Mouse (Mus musculus) limb, embryonic 13.5 days (tissue): ENCODE data around the gene Tbc1d20. TPM values are rescaled to one million over a fixed set of nuclear protein-coding genes. Genes with fewer than 3 reads are reported as not detected.
"Not testable (repeated sequence)": the region's sequence is repeated elsewhere in the genome, so short reads cannot be mapped to it uniquely, and the experiment has no call there.

ENCODE experiments used
- ATAC-seq: fragments of 200-750 bp; cut with Nextera tagmentation; 2 replicates; pipeline ENCODE4 v1.8.0; 2017; ENCODE audit warnings: low read depth, moderate number of reproducible peaks, moderate TSS enrichment; ENCODE audit not compliant: low FRiP score
- H3K27ac ChIP-seq: fragments of 300-500 bp; sonication (generic); 2 replicates; pipeline ENCODE4 v1.5.1; 2015; ENCODE audit warnings: inconsistent platforms, mild to moderate bottlenecking, moderate library complexity
- H3K27me3 ChIP-seq: fragments of 300-500 bp; sonication (generic); 2 replicates; pipeline ENCODE4 v1.6.1; 2015; ENCODE audit warnings: mild to moderate bottlenecking, inconsistent platforms
- H3K36me3 ChIP-seq: fragments of 300-500 bp; sonication (generic); 2 replicates; pipeline ENCODE4 v1.6.1; 2015; ENCODE audit warnings: inconsistent platforms, mild to moderate bottlenecking, moderate library complexity
- H3K4me1 ChIP-seq: fragments of 300-500 bp; sonication (generic); 2 replicates; pipeline ENCODE4 v1.6.1; 2015; ENCODE audit warnings: inconsistent platforms
- H3K4me2 ChIP-seq: fragments of 300-500 bp; sonication (generic); replicated peaks from 2 replicates; pipeline ENCODE4 v1.6.1; 2015; ENCODE audit warnings: inconsistent platforms, mild to moderate bottlenecking, moderate library complexity
- H3K4me3 ChIP-seq: fragments of 300-500 bp; sonication (generic); 2 replicates; pipeline ENCODE4 v1.5.1; 2015; ENCODE audit warnings: moderate library complexity, mild to moderate bottlenecking, inconsistent platforms
- H3K9ac ChIP-seq: fragments of 300-500 bp; sonication (generic); 2 replicates; pipeline ENCODE4 v1.6.1; 2015; ENCODE audit warnings: mild to moderate bottlenecking, inconsistent platforms
- H3K9me3 ChIP-seq: fragments of 300-500 bp; sonication (generic); 2 replicates; pipeline ENCODE4 v1.6.1; 2016; ENCODE audit warnings: inconsistent platforms
- WGBS: fragments of 180-500 bp; shearing (Covaris S2); methylation state at CpG from one replicate; pipeline ENCODE4 v1.1.7; 2015; 5-methylcytosine and 5-hydroxymethylcytosine counted together
- polyA plus RNA-seq: library from polyadenylated mRNA; unstranded; fragments of >200 nt; fragmentation: Nextera tagmentation; extraction: Ambion mirVana; gene quantifications from 2 replicates; pipeline ENCODE4 v1.2.1, GENCODE M21; 2015

Gene Tbc1d20
- polyA plus RNA-seq = 47.1 and 47.7 TPM in 2 replicates

DNA sequence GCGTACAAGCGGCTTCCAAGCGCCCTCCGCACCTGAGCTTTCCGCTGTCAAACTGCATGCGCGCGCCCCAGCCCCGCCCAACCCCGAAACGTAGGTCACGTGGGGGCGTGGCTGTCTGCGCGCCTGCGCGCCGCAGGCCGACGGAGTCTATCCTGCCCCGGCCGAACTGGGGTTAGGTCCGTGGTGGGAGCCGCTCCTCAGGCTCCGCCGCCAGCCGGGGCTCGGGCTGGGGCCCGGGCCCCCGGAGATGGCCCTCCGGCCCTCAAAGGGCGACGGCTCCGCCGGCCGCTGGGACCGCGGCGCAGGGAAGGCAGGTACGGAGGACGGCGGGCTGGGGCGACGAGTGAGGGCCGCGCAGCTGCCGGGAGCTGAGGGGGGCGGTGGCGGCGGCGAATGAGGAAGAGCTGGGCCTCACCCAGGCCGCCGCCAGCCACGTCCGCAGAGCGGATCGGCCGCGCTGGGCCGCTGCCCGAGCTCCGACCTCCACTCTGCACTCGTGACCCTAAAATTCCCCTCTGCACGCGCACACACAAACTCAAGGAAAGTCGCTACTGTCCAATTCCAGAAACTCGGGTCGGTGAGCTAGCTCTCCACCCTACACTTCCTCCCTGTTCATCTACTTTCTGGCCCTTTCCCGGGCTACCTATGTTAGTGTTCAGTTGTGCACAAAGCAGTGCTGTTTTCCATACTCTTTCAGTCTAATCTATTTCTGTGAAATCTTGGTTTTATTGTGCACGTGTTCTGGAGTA lies at the start of gene Tbc1d20:
Tbc1d20 (plus strand) TSS at position 102 of the 749 bp plus-strand sequence.
- WGBS = under 1% methylated on average over 70 of the region's 70 CpGs
- H3K4me2 ChIP-seq = peak within 1 kb of the TSS; percentile 86
- 0 out of 2 replicates have a peak, but pooled peaks cover 4% of the 10 kb centered on the region for H3K36me3 ChIP-seq
- H3K9ac ChIP-seq = peak within 1 kb of the TSS; percentile 94
- H3K4me1 ChIP-seq = peaks cover 20% of the 10 kb centered on the region
- H3K9me3 ChIP-seq = no peaks in the 10 kb centered on the region
- H3K27ac ChIP-seq = peak within 1 kb of the TSS; percentile 85
- H3K27me3 ChIP-seq = no peaks in the 10 kb centered on the region
- H3K4me3 ChIP-seq = peak within 1 kb of the TSS; percentile 87
- peak; percentile 97 for ATAC-seq

GRCm38 (mm10) chr2:152247213-152247612 lies 46.4 kb upstream of the Tbc1d20 start:
- ATAC-seq = no peak
- Histone ChIP-seq H3K36me3 (peaks cover 25% of the 10 kb centered on the region), H3K9me3 (no peaks in the 10 kb centered on the region), H3K27me3 (no peaks in the 10 kb centered on the region), H3K4me1 (no peaks in the 10 kb centered on the region), H3K9ac (no peak overlapping the region), H3K4me2 (no peak overlapping the region), H3K27ac (no peak overlapping the region), H3K4me3 (no peak overlapping the region)
- 89% methylated on average over 1 of the region's 1 CpGs for WGBS

- no peaks in the 10 kb centered on the region for H3K4me1 ChIP-seq
- no peak overlapping the region for H3K4me2 ChIP-seq
- no peak overlapping the region for H3K9ac ChIP-seq
- no peak overlapping the region for H3K27ac ChIP-seq
- H3K36me3 ChIP-seq = peaks cover 41% of the 10 kb centered on the region
- no peak for ATAC-seq
- WGBS = 57% methylated on average over 4 of the region's 4 CpGs
- no peaks in the 10 kb centered on the region for H3K27me3 ChIP-seq
- no peak overlapping the region for H3K4me3 ChIP-seq
- H3K9me3 ChIP-seq = no peaks in the 10 kb centered on the region
Observed at GRCm38 (mm10) chr2:152250511-152250910, 43.1 kb upstream of the Tbc1d20 start.

GRCm38 (mm10) chr2:152259739-152260138 lies 33.9 kb upstream of the Tbc1d20 start:
- no peaks in the 10 kb centered on the region for H3K27me3 ChIP-seq
- no peak for ATAC-seq
- no peak overlapping the region for H3K9ac ChIP-seq
- WGBS = 97% methylated on average over 1 of the region's 1 CpGs
- H3K4me2 ChIP-seq = no peak overlapping the region
- no peak overlapping the region for H3K27ac ChIP-seq
- peaks cover 78% of the 10 kb centered on the region for H3K36me3 ChIP-seq
- no peaks in the 10 kb centered on the region for H3K9me3 ChIP-seq
- H3K4me1 ChIP-seq = no peaks in the 10 kb centered on the region
- no peak overlapping the region for H3K4me3 ChIP-seq

DNA sequence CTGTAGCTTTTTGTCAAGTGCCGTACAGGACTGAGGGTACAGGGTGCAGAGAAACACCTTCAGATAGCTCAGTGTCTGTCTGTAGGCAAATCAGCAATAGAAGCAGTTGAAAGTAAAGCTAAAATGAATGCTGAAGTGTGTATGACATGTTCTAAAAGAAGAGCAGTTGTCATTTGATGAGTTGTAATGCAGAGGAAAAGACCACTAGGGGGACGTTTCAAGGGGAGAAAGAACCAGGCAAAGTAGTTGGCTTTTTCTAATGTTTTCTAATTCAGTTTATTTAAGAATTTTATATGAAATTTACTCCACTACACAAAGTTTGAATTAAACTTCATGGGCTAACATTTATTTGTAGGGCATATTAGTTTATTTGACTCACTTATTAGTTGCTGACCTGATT lies 20.0 kb upstream of the Tbc1d20 start:
- Histone ChIP-seq H3K9me3 (no peaks in the 10 kb centered on the region), H3K36me3 (peaks cover 82% of the 10 kb centered on the region), H3K4me2 (no peak overlapping the region), H3K4me3 (no peak overlapping the region), H3K27ac (no peak overlapping the region), H3K27me3 (no peaks in the 10 kb centered on the region), H3K4me1 (no peaks in the 10 kb centered on the region), H3K9ac (no peak overlapping the region)
- 78% methylated on average over 2 of the region's 2 CpGs for WGBS
- ATAC-seq = no peak

DNA sequence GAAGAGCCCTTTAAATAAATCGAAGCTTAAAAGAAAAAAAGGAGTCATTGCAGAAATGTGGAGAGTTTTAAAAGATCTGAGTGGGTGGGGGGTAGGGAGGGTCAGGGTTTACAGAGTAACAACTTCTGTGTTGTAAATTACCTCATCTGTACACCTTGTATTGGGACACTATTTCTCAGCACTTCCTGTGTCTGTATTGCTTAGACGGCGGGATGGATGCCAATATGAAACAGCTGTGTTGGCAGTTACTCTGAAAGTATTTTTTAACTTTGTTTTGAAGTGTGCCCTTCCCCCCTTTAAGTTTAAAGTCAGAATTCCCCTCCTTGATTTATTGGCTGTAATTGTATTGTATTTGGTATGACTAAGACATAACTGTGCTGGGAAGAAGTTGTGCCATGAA lies 12.2 kb upstream of the Tbc1d20 start:
- H3K9ac ChIP-seq = no peak overlapping the region
- H3K4me2 ChIP-seq = no peak overlapping the region
- no peaks in the 10 kb centered on the region for H3K9me3 ChIP-seq
- H3K27me3 ChIP-seq = no peaks in the 10 kb centered on the region
- H3K36me3 ChIP-seq = peaks cover 70% of the 10 kb centered on the region
- ATAC-seq = no peak
- H3K27ac ChIP-seq = no peak overlapping the region
- 55% methylated on average over 3 of the region's 3 CpGs for WGBS
- H3K4me3 ChIP-seq = no peak overlapping the region
- H3K4me1 ChIP-seq = peaks cover 4% of the 10 kb centered on the region; the same call in 1 of the 2 replicates

GRCm38 (mm10) chr2:152287560-152287959 lies 6.1 kb upstream of the Tbc1d20 start:
- H3K9ac ChIP-seq = no peak overlapping the region
- no peaks in the 10 kb centered on the region for H3K4me1 ChIP-seq
- no peak overlapping the region for H3K4me3 ChIP-seq
- H3K36me3 ChIP-seq = peaks cover 46% of the 10 kb centered on the region
- no peak overlapping the region for H3K4me2 ChIP-seq
- H3K9me3 ChIP-seq = no peaks in the 10 kb centered on the region
- H3K27ac ChIP-seq = no peak overlapping the region
- WGBS = 81% methylated on average over 5 of the region's 5 CpGs
- H3K27me3 ChIP-seq = no peaks in the 10 kb centered on the region
- no peak for ATAC-seq

DNA sequence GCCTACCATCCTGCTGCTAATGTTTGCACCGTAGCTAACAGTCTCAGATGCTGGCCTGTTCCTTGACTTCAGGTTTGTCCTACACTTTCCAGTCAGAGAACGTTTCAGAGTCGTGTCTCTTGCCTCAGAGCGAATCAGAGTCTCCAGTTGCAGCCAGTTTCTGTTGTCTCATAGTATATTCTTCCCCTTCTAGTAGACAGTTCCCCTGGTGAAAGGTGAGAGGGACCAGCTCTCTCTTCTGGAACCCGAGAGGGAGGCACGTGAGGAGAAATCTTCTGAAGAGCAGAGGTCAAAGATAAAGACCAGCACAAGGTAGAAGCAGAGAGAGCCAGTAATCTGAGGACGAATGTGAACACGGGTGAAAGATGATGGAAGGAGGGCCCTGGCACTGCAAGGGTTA lies 5.6 kb upstream of the Tbc1d20 start:
- Histone ChIP-seq H3K9me3 (no peaks in the 10 kb centered on the region), H3K4me3 (no peak overlapping the region), H3K27me3 (no peaks in the 10 kb centered on the region), H3K9ac (no peak overlapping the region), H3K36me3 (peaks cover 42% of the 10 kb centered on the region), H3K4me1 (0 out of 2 replicates have a peak, but pooled peaks cover under 1% of the 10 kb centered on the region), H3K4me2 (no peak overlapping the region), H3K27ac (no peak overlapping the region)
- WGBS = 81% methylated on average over 8 of the region's 8 CpGs
- ATAC-seq = no peak

GRCm38 (mm10) chr2:152289623-152290022 lies 4.0 kb upstream of the Tbc1d20 start:
- H3K4me3 ChIP-seq, H3K27me3 ChIP-seq, H3K4me2 ChIP-seq, H3K27ac ChIP-seq, H3K4me1 ChIP-seq, H3K9me3 ChIP-seq, H3K9ac ChIP-seq, ATAC-seq: not testable (repeated sequence)
- peaks cover 26% of the 10 kb centered on the region for H3K36me3 ChIP-seq
- 74% methylated on average over 2 of the region's 2 CpGs for WGBS

- H3K9me3 ChIP-seq = no peaks in the 10 kb centered on the region
- H3K4me2 ChIP-seq = no peak overlapping the region
- no peaks in the 10 kb centered on the region for H3K27me3 ChIP-seq
- H3K4me1 ChIP-seq = peaks cover 20% of the 10 kb centered on the region
- 0 out of 2 replicates have a peak, but pooled peaks cover 7% of the 10 kb centered on the region for H3K36me3 ChIP-seq
- H3K4me3 ChIP-seq = no peak overlapping the region
- H3K27ac ChIP-seq = no peak overlapping the region
- ATAC-seq = no peak
- 69% methylated on average over 2 of the region's 2 CpGs for WGBS
- no peak overlapping the region for H3K9ac ChIP-seq
Observed at GRCm38 (mm10) chr2:152292475-152292874, 1.2 kb upstream of the Tbc1d20 start.

GRCm38 (mm10) chr2:152293179-152293726 lies 375 bp upstream of the Tbc1d20 start:
- Histone ChIP-seq H3K4me1 (peaks cover 20% of the 10 kb centered on the region), H3K9ac (peak overlapping the region; percentile 94), H3K4me2 (peak overlapping the region; percentile 86), H3K27me3 (no peaks in the 10 kb centered on the region), H3K27ac (no peak overlapping the region), H3K4me3 (peak overlapping the region; percentile 87), H3K36me3 (0 out of 2 replicates have a peak, but pooled peaks cover 7% of the 10 kb centered on the region), H3K9me3 (no peaks in the 10 kb centered on the region)
- WGBS = 2% methylated on average over 15 of the region's 15 CpGs
- ATAC-seq = peak; percentile 60

GRCm38 (mm10) chr2:152294541-152294940 lies 913 bp downstream of the Tbc1d20 start:
- peak overlapping the region; percentile 86 for H3K4me2 ChIP-seq
- ATAC-seq = no peak
- peak overlapping the region; percentile 87 for H3K4me3 ChIP-seq
- no peak overlapping the region for H3K27ac ChIP-seq
- H3K4me1 ChIP-seq = peaks cover 20% of the 10 kb centered on the region
- H3K9ac ChIP-seq = peak overlapping the region; percentile 94
- 0 out of 2 replicates have a peak, but pooled peaks cover 4% of the 10 kb centered on the region for H3K36me3 ChIP-seq
- H3K27me3 ChIP-seq = no peaks in the 10 kb centered on the region
- H3K9me3 ChIP-seq = no peaks in the 10 kb centered on the region
- 35% methylated on average over 5 of the region's 5 CpGs for WGBS
